Mouse (Mus musculus) left cerebral cortex, adult 8-10 months (tissue): ENCODE data around the gene Pnkp. TPM values are rescaled to one million over a fixed set of nuclear protein-coding genes. Genes with fewer than 3 reads are reported as not detected.
A peak's percentile ranks its signal among the peaks of the same experiment; 100 is the strongest.

ENCODE experiments used
- DNase-seq, 2 experiments: peaks; one replicate each; pipeline ENCODE4 v3.0.0; 2022; ENCODE audit warnings: low spot score in 2 of 2
- total RNA-seq, 4 experiments: library from RNA; stranded (reverse); gene quantifications; 2 replicates each; pipeline ENCODE4 v1.2.4; 2022

The Pnkp gene
- total RNA-seq, 4 experiments from 2014 or later, result 23.9 to 27.0 (median 24.4) TPM

DNA sequence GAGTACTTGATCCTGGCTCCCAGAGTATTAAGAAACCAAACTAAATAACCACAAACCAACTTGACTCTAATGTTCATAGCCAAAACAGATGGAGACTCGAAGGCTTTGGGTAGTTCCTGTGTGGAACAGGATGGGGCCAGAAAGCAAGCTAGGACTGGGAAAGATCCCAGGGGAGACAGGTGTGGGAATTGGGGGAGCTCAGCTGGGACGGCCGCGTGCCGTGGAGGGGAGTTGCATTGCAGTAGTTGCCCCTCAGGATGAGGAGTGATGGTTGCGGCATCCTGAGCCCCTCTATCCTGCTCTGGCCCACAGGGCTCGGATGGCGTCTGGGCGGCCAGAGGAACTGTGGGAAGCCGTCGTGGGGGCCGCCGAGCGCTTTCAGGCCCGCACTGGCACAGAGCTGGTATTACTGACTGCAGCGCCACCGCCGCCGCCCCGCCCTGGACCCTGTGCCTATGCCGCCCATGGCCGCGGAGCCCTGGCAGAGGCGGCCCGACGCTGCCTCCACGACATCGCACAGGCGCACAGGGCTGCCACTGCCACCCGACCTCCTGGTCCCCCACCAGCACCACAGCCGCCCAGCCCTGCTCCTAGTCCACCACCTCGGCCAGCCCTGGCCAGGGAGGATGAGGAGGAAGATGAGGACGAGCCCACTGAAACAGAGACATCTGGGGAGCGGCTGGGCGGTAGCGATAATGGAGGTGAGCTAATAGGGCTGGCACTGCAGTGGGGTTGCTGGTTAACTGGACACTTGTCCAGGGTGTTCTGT lies 4.5 kb upstream of the Pnkp start:
- no peak for DNase-seq

DNA sequence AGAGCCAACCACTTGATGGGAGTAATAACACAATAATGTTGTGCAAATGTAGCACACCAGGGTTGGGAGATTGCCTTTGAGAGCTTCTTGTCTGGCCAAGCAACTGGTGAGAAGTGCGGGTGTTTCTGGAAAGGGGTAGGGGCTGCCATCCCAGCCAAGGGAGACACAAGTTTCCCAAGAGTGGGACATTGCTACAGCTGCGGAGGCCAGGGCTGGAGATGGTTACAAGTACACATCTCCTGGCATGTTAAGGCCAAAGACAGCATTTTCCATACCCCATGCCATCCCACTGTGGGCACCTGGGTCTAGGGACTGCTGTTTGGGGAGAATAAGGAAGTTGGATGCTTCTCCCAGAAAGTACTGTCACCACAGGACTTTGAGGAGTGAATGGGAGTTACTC lies 3.9 kb upstream of the Pnkp start:
- DNase-seq, result no peak

DNA sequence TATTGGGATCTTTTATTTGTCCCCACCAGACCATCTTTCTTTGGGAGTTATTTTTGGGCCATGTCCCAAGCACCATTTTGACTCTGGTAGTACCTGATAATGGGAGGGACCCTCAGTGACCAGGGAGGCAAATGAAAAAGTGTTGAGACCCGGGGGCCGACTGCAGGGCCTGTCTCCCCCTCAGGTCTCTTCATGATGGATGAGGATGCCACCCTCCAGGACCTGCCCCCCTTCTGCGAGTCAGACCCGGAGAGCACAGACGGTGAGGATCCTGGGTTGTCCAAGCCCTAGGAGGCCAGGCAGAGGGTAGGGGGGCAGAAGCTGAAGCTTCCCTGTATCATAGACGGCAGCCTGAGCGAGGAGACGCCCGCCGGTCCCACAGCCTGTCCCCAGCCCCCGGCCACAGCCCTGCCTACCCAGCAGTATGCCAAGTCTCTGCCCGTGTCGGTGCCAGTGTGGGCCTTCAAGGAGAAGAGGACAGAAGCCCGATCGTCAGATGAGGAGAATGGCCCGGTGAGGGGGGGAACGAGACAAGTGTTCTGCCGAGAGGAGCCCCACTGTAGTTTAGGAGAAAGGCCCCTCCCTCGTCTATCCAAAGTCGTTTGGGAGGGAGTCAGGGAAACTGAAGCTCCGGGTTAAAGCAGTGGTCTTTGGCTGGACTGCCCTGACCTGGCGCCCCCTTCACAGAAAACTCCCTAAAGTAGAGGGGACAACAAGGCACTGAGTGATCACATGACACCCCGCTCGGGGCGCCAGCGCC lies 3.2 kb upstream of the Pnkp start:
- no peak for DNase-seq

DNA sequence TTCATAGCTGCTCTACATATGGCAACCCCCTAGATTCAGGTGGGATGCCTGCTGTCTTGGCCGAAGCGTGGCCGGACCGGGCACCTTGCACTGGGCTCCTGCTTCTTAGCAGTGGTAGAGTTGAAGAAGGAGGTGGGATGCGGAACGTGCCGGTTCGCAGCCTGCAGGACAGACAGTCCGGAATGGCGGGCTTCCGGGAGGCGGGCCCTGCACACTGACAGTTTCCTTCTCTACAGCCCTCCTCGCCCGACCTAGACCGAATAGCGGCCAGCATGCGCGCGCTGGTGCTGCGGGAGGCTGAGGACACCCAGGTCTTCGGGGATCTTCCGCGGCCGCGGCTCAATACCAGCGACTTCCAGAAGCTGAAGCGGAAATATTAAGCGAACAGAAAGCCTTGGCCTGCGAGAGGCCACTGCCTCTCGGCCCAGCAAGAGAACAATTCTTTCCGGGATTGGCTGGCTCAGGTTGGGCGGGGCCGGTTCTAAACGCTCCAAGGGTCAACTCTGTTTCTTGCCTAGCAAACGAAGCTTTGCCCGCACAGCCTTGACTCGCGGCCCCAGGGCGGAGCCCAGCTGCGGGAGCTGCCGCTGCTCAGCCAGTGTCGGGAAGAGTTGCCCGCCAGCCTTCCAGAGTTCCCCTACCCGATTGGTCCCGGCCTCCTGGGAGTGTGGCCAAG lies 2.4 kb upstream of the Pnkp start:
- peak in 1 of 2 experiments; percentile 63 for DNase-seq

DNA sequence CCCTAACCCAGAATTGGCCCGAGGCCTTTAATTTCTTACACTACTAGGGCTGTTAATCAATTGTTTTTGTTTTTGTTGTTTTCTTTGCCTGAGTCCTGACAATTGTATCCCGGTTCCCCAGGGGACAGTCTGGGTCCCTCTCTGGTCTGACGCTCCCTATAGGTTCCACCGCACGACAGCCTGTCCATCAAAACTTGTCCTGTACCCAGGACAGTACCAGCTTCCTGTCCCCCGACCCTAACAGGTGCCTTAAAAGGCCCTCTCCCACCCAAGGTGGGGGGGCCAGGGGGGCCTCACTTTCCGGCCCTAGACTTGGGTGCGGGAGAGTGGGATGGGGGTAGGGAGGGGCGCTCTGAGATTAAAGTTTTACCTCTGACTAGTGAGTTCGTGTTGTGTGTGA lies 1.9 kb upstream of the Pnkp start:
- no peak for DNase-seq

DNA sequence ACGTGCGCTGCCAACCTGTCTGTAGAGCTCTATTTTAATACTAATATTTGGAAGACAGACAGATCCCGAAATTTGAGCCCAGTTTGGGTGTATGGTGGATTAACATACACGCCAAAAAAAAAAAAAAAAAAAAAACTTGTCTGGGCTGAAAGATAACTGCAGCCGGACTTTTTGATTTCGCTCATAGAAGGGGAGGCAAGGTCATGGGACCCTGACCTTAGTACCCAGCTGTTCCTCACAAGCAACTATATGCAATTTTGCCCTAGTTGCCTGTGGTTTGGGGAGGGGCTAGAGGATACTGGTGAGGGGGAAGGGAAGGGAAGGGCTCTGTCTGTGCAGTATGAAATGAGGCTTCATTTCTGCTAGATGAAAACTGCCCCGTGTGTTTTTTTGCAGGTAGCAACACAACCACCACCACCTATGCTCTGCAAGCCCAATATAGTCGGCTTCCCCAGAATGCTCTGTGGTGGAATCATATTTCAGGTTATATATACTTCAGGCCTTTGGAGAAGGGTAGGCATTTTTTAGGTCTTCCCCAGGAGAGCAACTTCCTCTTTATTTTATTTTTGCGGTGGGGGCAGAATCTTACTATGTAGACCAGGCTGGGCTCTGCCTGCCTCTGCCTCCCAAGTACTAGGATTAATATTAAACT lies 548 bp upstream of the Pnkp start:
- no peak for DNase-seq

DNA sequence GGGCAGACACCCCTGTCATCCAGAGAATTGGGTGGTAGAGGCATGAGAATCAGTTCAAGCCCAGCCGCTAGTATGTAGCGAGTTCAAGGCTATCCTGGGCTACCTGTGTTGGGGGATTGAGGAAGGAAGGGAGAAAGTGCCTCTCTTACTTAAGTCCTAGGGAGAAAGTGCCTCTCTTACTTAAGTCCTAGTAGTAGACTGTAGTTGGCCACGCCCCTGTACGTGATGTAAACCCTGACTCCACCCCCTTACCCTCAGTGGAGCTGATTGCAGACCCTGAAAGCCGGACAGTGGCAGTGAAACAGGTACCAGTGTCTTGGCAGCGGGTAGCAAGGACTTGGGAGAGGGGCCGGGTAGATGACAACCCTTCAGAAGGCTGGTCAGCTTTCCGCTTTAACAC lies 966 bp downstream of the Pnkp start:
- DNase-seq, result no peak

DNA sequence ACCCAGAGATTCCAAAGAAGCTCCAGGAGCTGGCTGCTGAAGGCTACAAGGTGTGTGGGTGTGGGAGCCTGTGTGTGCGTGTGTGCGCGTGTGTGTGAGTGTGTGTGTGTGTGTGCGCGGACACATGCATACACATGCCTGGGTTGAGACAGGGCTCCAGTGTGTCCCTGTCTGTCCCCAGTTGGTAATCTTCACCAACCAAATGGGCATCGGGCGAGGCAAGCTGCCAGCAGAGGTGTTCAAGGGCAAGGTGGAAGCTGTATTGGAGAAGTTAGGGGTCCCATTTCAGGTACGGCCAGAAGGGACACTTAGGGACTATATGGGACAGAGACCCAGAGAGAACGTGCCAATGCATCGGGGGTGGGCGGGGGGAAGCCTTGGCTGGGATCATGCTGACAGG lies 3.0 kb downstream of the Pnkp start:
- no peak for DNase-seq

DNA sequence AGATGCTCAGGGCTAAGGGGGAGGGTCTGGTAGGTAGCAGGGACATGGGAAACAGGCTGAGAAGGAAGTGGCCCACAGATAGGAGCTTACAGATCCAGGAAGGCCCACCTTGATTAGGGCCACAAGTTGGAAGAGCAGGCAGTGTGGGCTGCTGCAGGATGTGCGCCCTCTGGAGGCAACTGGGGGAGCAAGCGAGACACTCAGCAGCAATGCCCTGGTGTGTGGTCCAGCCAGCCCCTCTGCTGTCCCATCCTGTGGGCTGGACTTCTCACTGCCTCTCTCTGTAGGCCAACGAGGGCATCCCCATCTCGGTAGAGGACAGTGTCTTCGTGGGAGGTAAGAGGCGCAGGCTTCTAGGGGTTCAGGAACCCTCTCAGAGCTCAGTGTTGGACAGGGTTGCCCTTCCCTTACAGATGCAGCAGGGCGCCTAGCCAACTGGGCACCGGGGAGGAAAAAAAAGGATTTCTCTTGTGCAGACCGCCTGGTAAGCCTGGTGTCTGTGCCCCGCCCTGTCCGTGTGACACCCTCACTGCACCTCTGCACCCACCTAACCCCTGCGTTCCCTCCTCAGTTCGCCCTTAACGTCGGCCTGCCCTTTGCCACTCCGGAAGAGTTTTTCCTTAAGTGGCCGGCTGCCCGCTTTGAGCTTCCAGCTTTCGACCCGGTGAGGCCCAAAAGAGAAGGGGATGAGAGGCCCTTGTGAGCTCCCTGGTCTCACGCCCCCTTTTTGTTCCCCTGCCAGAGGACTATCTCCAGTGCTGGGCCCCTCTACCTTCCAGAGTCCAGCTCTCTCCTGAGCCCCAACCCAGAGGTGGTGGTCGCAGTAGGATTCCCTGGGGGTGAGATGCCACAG lies 3.9 kb downstream of the Pnkp start:
- no peak for DNase-seq

DNA sequence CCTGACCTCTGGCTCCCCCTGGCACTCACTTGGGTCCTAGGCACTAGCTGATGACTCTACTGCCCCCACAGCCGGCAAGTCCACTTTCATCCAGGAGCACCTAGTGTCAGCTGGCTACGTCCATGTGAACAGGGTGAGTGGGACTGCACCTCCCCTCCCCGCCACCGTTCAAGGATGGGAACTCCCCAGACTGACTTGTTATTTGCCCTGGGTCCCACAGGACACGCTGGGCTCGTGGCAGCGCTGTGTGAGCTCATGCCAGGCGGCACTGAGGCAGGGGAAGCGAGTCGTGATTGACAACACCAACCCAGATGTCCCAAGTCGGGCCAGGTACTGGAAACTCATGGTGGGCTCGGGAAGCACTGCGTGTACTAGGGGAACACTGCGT lies 4.5 kb downstream of the Pnkp start:
- no peak for DNase-seq

DNA sequence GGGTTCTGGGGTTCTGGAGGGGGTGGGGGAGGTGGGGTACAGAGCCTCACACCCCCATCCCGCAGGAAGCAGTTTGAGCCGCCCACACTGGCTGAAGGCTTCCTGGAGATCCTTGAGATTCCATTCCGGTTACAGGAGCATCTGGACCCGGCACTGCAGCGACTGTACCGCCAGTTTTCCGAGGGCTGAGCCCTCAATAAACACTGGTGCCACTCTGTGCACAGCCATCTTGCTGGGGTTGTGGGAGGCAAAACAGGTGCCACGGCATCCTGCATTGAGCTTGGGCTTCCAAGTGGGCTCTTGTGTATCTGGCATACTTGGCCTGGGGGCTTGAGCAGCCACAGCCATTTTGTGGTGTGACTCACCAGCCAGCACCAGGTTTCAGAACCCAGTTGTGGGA lies 5.5 kb downstream of the Pnkp start:
- no peak for DNase-seq

DNA sequence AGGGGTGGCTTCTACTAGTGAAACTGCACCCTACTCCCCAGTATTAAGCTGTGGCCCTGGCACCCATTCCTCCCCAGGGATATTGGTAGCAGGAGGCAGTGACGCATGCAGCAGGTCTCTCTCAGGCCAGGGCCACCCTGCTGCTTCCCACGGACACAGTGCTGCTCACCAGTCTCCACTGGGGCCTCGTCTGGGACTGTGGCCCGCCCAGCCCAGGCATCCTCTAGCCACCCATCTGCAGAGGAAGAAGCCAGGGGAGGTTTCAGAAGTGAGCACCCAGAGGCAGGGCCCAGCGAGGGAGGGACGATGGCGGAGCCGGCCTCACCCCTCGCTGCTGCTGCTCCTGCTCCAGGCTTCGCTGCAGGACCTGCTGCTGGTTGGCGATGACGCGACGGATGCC lies 6.3 kb downstream of the Pnkp start:
- DNase-seq, result no peak

DNA sequence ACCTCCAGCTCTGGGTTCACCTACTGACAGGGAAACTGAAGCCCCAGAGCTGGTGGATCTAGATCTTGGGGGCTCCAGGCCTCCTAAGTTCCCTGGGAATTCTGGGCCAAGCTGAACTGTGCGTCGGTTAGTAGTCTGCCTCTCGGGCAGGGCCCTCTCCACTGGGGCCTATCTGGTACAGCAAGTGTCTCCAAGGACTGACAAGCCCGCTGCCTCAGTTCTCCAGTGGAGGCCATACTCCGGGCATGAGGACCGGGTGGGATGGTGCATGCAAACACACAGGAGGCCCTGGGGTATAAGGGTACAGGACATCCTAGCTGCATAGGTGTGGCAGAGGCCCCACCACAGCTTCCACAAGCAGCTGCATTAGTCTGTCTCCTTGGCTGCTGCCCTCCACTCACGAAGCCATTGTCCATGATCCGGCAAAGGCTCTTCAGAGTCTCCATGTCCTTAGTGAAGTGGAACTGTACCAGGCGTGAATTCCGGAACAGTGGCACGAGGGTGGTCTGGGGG lies 7.1 kb downstream of the Pnkp start:
- no peak for DNase-seq

DNA sequence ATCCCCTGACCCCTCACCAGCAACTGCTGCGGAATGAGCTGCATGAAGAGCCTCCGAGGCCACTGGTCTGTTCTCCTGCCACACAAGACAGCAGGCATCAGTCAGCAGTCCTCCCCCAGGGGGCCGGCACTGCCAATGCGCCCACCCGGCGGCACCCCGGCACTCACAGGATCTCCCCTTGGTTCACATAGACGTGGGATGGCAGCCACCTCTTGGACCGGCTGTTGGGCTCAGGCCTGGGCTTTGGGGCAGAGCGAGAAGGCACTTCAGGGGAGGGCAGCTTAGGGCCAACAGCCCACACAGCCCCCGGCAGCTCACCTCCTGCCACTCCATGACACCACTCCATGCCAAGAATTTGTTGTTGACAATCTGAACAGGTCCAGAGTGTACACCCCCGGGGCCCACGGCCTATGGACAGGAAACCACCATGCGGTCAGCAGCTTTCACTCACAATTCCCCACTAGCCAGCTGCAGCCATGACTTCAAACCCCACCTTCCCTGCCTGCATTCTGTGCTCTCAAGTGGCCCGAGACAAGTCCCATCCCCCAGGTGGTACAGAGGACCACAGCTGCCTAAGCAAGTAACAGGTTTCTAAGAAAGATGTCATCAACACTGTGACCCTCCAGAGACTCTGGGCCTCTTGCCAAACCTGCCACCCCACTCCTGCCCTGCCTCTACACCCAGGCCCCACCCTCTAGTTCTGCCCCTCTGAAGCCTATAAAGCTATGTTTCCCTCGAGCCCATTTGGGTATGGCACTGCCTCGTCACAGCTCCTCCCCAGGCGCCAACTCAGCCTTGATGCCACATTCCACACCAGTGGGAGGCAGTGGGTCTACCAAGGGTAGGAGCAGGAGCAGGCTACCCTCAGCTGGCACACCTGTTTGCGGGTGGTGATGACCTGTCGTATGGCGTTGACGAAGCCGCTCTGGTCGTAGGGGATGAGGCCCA lies 7.9 kb downstream of the Pnkp start:
- DNase-seq, result no peak

DNA sequence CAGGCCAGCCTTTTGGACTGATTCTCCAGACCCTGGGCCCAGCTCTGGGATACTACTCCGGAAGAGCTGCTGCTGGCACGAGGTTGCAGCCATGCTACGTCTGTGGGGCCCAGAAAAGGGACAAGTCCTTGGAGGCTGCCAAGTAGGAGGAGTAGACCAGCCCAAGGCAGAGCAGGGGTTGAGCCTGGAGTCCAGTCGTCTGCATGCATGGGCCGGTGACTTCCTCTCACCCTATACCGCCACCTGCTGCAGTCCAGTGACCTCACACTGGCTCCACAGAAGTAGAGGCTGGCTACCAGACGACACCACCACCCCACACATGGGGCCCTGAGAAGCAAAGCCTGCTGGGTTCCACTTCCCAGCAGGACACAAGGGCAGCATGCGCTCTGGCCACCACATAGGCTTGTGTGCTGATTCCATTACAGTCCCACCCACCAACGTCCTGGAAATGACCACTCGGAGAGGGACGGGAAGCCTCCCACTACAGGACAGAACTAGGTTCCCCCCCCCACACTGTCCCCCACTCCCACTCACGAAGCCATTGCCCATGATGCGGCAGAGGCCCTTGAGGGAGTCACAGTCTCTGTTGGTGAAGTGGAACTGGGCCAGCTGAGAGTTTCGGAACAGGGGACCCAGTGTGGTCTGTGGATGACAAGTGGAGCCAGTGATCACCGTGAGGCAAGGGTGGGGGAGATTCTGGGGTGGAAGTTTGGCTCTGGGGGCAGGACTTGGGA lies 9.5 kb downstream of the Pnkp start:
- DNase-seq, result no peak

DNA sequence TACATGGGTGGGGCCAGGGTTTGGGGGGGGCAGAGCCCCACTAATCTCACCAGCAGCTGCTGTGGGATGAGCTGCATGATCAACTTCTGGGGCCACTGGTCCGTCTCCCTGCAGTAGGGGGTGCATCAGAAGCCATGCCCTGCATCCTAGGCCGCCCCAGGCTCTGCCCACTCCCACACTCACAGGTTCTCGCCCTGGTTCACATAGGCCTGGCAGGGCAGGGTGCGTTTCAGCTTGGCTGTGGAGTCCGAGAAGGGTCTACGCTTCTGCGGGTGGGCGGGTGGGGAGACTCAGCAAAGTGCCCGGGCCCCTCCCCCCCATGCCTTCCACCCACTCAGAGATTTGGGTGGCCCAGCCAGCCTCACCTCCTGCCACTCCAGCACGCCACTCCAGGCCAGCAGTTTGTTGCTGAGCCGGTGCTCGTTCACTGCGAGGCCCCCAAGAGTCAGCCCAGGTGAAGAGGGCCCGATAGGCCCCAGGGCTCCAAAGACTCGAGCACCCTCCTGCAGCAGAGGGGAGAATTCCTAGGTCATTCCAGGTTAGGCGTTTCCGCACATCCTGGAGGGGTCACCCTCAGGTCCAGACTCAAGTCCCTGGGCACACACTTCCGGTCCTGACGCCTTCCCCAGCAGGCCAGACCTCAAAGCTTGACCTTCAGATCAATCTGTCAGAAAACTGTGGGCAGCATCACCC lies 10.2 kb downstream of the Pnkp start:
- no peak for DNase-seq

DNA sequence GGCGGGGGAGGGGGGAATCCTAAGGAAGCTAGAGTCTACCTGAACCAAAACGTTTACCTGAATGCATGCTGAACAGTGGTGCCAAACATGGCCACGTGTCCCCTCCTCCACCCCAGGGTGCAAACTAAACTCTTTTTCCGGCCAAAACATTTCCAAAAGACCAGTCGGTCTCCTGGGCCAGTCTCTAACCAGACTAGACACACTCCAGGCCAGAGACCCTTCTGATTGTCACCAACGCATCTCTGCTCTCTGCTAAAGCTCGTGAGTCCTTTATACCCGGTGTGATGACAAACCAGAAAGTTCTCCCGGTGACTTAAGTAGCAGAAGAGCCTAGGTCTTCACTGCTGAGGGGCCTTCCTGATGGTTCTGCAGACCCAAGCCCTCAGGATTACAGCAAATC lies 10.9 kb downstream of the Pnkp start:
- no peak for DNase-seq

DNA sequence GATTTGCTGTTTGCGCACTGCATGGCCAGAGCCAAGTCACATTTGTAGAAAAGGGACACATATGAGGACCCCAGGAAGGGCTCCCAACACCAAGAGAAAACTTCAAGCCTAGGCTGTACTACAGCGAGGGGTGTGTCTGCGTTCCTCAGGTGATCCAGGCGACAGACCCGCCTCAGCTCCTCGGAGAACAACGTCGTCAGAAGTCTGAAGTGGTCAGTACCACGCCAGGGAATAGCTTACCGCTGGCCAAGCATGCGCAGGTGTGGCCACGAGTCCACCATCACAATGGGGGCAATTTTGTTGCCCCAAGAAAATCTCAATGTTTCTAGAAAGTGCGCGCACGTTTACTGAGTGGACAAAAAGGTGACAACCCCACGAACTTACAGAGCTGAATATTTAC lies 11.5 kb downstream of the Pnkp start:
- DNase-seq, result no peak
